Mouse (Mus musculus) left cerebral cortex, adult 2 months (tissue): Measurements from ENCODE around the gene Fam69a. TPM values are rescaled to one million over a fixed set of nuclear protein-coding genes. Genes with fewer than 3 reads are reported as not detected.

Source experiments
- DNase-seq, 2 experiments: peaks; one replicate each; pipeline ENCODE4 v3.0.0; 2021 to 2022; ENCODE audit warnings: low spot score in 2 of 2, mixed read lengths in 1 of 2; ENCODE audit errors: extremely low spot score in 1 of 2
- H3K27ac ChIP-seq: fragments of 200-600 bp; 2 replicates; pipeline ENCODE4 v1.8.1; 2022
- H3K4me3 ChIP-seq: fragments of 200-600 bp; 2 replicates; pipeline ENCODE4 v1.8.1; 2022
- CTCF ChIP-seq: fragments of 200-600 bp; IDR thresholded peaks from 2 replicates; pipeline ENCODE4 v1.8.1; 2022; ENCODE audit warnings: antibody characterized with exemption, mild to moderate bottlenecking, moderate library complexity
- intact Hi-C: fragments of 180-260 bp; cut with DNase I; formaldehyde crosslinking; loops from one replicate; pipeline ENCODE4 v1.15.1; 2025
- total RNA-seq, 2 experiments: library from RNA; stranded (reverse); gene quantifications; 2 replicates each; pipeline ENCODE4 v1.2.3; 2021

Fam69a gene
- total RNA-seq, 2 experiments from 2014 or later = 27.1 to 31.7 TPM

DNA sequence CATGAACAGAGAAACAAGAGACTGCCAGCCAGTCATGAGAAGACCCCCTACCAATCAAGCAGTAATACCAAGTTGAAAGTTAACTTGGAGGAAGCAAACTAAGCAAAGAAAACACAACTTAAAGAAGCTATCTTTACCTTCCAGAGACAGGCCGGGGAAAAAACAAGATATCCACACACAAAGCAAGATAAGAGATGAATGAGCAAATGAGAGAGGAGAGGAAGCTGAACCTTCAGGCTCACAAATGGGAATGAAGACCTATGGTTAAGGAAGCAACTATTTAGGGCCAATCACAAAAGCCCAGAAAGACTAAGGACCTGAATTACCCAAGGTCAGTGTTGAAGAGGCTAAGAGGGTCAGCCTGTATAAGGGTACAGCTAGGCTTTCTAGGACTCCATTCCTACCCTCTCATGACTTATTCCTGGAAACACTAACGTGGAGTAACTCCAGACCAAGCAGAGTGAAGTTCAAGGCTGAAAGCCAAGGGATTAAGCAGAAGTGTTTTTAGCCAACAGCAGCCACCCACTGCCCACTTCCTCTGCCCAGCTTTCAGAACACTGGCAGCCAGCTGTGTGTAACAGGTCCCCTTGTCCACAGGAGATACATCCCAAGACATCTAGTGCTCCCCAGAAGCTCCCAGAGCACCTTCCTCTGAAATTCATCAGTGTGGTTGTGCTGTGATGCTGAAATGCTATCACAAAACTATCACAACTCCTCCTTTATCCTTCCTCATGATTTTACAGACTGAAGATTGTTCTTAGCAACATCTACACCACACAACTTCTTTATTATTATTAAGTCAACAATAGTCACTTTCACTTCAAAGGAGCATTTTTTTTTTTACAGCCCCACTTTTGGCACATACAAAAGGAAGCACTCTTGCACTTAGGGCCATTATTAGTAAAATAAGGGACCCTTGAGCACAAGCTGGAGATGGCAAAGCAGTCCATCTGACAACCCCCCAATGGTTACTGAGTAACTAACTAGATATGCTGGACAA, 120.5 kb downstream of the Fam69a start:
- no peak for DNase-seq
- intact Hi-C loops = loop anchor here (5.0 kb wide), 1 partner anchor 64 kb away; no protein-coding TSS in a partner anchor
- TF ChIP-seq CTCF = no peak
- no peak overlapping the region for H3K4me3 ChIP-seq
- H3K27ac ChIP-seq = no peak overlapping the region

DNA sequence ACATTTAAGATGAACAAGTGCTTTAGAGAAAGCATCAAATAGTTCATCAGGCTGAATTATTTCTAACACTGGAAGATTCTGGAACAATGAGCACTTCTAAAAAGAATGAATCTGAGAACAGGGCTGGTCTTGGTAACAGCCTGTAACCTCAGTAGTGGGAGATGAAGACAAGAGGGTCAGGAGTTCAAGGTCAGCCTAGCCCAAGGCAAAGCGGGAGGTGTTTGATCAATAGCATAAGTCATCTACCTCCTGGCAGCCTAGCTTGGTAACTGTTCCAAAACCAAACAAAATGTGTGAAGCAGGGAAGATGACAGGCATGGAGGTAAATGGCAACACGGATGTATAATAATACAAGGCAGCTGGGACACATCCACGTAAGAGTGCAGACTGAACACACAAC, 122.9 kb downstream of the Fam69a start:
- intact Hi-C loops = no loop called here
- H3K27ac ChIP-seq = no peak overlapping the region
- no peak for DNase-seq
- no peak for TF ChIP-seq CTCF
- no peak overlapping the region for H3K4me3 ChIP-seq

DNA sequence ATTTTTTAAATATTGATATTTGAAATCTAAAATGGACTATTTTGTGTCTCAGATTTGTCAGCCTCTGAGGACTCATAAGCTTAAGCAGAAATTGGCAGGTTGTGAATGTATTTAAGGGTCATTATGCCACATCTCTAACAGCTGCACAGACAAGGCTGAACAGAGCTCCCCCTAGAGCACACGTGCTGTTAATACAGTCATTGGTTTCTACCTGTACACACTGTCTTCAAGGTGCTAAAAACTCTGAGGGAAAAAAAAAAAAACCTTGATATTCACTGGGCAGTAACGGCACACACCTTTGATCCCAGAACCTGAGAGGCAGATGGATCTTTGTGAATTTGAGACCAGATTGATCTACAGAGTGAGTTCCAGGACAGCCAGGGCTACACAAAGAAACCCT, 127.9 kb downstream of the Fam69a start:
- DNase-seq = no peak
- Histone ChIP-seq H3K27ac (no peak overlapping the region), H3K4me3 (no peak overlapping the region)
- intact Hi-C loops = no loop called here
- peak; percentile 51 for TF ChIP-seq CTCF

Other genes with a start within 250 kb of the Fam69a start
- gene Ube2d2b, start 157.0 kb downstream of the Fam69a start, total RNA-seq = not detected
- gene Evi5, start 112.0 kb downstream of the Fam69a start, total RNA-seq = 10 to 100 TPM; 85.7 to 88.7 TPM
- gene Rpl5, start 86.6 kb downstream of the Fam69a start, total RNA-seq = 10 to 100 TPM; 53.8 to 61.6 TPM
- gene Mtf2, start 78.6 kb upstream of the Fam69a start, total RNA-seq = 10 to 100 TPM; 63.9 to 68.0 TPM
- 10 to 100 TPM; 25.6 TPM for gene Tmed5, start 145.5 kb upstream of the Fam69a start, total RNA-seq
- gene Ccdc18, start 145.8 kb upstream of the Fam69a start, total RNA-seq = 1 to 10 TPM in 1 of 2 experiments, under 1 TPM in 1; 0.91 to 1.2 TPM